Mouse (Mus musculus) embryonic fibroblast, embryonic 13.5 days (primary cell): ENCODE data around the gene Ddhd1. TPM values are rescaled to one million over a fixed set of nuclear protein-coding genes. Genes with fewer than 3 reads are reported as not detected.

Experiments
- H3K27ac ChIP-seq: 2 replicates; pipeline ENCODE4 v1.5.1; 2012; ENCODE audit warnings: low read length, control low read depth, inconsistent platforms; ENCODE audit not compliant: insufficient read depth
- H3K4me1 ChIP-seq: 2 replicates; pipeline ENCODE4 v1.6.1; 2011; ENCODE audit warnings: low read length; ENCODE audit not compliant: control insufficient read depth, insufficient read depth
- H3K4me3 ChIP-seq: 2 replicates; pipeline ENCODE4 v1.5.1; 2011; ENCODE audit warnings: mild to moderate bottlenecking, control low read depth, low read length; ENCODE audit not compliant: insufficient read depth
- CTCF ChIP-seq: IDR thresholded peaks from 2 replicates; pipeline ENCODE4 v1.5.1; 2011; ENCODE audit warnings: mild to moderate bottlenecking, control low read depth, low read length, moderate library complexity, borderline replicate concordance; ENCODE audit not compliant: insufficient read depth
- POLR2A ChIP-seq: IDR thresholded peaks from 2 replicates; pipeline ENCODE4 v1.6.1; 2011; ENCODE audit warnings: low read depth, mild to moderate bottlenecking, control low read depth, low read length, moderate library complexity
- polyA plus RNA-seq: library from polyadenylated mRNA; stranded (reverse); fragments of >200 nt; gene quantifications from 2 replicates; pipeline ENCODE4 v1.2.4, GENCODE M21; 2011; ENCODE audit warnings: low read depth; ENCODE audit not compliant: missing spikeins, insufficient read length

The Ddhd1 gene
- polyA plus RNA-seq, 1 experiment: 23.6 TPM

DNA sequence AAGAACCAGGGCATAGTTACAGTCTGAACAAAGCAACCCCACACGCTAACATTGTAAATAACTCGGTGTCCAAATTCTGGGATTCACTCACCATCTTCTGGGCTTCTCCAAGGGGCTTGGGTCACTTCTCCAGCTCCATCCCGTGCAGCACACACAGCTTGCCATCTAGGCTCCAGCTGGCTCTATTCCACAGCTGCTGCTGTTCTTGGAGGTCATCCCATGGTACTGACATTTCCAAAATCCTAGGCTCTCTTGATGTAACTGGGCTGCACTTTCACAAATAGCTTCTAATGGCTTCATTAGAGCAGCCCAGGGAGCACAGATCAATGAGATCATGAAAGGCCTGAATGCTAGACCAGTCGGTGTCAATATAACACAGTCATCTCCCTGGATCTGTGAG is 10.4 kb upstream of the Ddhd1 start:
- H3K27ac ChIP-seq: no peak overlapping the region

DNA sequence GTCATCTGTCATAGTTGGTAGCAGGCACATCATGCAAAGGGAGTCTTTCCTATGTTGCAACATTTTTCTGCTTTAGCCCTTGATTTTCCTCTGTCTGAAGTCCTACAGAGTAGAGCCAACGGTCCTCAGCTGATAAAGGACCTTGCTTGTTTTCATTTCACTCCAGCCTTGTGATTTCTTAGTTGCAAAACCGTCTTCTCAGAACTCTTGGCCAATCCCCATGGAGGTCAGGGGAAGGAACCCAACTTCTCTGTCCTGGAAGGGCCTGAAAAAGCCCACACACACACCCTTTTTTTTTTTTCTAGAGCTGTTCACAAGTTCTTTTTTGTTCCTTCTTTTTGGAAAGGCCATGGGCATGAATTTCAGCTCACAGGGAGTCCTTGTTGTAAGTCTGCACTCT is 9.3 kb upstream of the Ddhd1 start:
- Histone ChIP-seq H3K4me3 (no peak overlapping the region), H3K27ac (no peak overlapping the region), H3K4me1 (no peaks in the 10 kb centered on the region)
- TF ChIP-seq POLR2A: no peak
- TF ChIP-seq CTCF: no peak

More for the DNA sequence above, 10.4 kb upstream of the Ddhd1 start:
- Histone ChIP-seq H3K4me1 (no peaks in the 10 kb centered on the region), H3K4me3 (no peak overlapping the region)
- no peak for TF ChIP-seq CTCF
- no peak for TF ChIP-seq POLR2A

DNA sequence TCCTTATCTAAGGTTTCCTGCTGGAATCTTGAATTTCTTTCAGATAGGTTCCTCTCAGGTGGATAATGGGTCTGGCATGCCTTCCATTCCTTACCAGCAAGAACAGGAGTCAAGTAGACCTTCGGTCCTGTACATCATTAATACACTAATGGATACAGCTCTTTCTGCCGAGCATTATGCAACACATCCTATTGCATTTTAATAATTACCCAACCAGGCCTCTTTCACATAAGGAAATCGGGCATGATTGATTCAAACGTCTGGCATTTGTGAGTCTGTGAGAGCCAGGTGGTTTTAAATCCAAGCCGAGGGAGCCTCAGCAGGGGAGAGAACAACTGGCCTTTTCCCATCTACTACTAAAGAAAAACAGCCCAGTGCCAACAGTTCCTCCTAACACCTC is 3.6 kb upstream of the Ddhd1 start:
- no peak for TF ChIP-seq CTCF
- Histone ChIP-seq H3K4me3 (no peak overlapping the region), H3K27ac (no peak overlapping the region), H3K4me1 (no peaks in the 10 kb centered on the region)

DNA sequence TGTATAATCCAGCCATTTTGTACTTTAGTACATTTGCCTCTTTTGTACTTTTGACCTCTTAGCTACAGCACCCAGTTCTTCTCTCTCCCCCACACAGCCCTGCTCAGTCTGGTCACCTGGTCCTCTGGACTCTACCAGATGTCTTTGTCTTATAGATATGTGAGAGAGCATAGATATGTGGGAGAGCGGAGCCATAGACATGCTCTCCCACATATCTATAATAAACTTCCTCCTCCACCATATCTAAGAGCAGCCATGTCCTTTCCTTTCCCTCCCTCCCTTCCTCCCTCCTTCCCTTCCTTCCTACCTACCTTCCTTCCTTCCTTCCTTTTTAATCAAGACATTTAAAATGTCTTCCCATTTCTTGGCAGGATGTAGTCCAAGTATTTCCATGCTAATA is 2.4 kb upstream of the Ddhd1 start:
- Histone ChIP-seq H3K27ac (no peak overlapping the region), H3K4me3 (no peak overlapping the region), H3K4me1 (no peaks in the 10 kb centered on the region; the same call in 1 of the 2 replicates)
- TF ChIP-seq CTCF (no peak), POLR2A (no peak)

DNA sequence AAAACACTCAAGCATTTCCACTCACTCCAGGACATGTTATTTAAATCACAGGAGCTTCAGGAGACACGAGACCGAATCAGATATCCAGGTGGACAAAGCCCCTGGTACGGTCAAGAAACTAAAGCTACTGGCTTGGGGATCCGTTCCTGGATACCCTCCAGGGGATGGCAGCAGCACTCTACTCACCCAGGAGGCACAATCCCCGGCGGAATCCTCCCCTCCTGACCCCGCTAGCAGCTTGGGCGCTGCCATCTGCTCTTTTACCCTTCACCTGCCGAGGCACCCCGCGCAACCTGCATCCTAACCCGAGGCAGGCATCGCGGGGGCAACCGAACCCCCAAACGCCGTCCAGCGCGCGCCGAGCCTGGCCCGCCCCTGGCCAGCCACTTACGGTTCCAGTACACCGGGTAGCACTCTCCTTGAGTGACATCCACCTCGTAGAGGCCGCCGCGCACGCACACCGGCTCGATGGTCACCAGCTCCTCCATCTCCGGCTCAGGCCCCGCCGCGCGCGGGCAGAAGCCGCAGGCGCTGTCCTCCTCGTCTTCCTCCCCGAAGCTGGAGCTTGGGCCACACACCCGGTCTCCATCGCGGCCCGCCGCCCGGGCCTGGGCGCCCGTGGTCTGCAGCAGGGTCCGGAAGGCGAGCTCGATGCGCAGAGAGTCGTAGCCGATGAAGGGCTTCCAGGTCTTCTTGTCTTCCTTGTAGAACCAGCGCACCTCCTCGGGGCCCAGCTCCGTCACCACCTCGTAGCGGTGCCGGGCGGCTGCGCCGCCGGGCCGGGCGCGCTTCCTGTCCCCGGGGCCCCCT is 907 bp downstream of the Ddhd1 start:
- H3K27ac ChIP-seq: no peak overlapping the region
- TF ChIP-seq CTCF (no peak), POLR2A (no peak)
- H3K4me1 ChIP-seq: peaks cover 3% of the 10 kb centered on the region; the same call in 1 of the 2 replicates
- peak overlapping the region; percentile 85 for H3K4me3 ChIP-seq

DNA sequence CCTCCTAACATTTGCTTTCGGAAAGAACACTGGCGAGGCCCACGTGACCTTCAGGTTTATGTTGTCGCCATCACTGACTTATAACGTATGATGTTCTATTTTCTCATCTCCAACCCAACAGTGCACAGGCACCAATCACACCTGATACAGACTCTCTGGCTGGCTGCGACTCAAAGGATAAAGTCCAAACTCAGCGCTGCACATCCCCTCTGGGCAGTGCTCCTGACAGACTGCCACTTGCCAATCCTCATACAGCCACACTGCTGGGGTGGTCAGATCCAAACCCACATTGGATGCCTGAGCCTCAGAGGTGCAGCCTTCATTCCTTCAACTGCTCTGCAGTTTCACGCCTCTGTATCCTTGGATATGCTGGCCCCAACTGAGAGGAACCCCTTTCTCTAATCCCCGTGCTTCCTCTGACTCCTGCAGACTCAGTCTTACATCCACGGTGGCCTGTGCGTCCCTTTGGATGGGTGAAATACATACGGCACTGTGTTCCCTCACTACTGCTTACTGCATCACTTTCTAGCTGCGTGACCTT is 3.0 kb downstream of the Ddhd1 start:
- H3K4me1 ChIP-seq: peaks cover 3% of the 10 kb centered on the region; the same call in 1 of the 2 replicates
- no peak for TF ChIP-seq POLR2A
- no peak for TF ChIP-seq CTCF
- H3K4me3 ChIP-seq: no peak overlapping the region
- H3K27ac ChIP-seq: no peak overlapping the region

DNA sequence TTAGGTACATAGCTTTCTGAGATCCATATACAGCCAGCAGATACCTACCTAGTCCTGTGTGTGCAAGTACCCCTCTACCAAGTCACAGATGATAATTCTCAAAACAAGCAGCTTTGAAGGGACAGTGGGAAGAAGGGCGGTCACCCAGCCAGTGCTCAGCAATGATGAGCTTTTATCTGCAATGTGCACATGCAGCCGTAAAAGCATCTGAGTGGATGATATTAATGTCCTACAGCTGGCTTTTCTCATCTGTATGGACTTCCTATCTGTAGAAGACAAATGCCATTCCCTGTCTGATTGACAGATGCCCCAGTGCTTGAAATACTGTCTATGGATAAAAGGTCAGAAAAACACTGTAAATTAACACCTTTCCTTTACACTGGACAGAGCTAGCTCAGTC is 4.2 kb downstream of the Ddhd1 start:
- Histone ChIP-seq H3K4me3 (no peak overlapping the region), H3K4me1 (peaks cover 3% of the 10 kb centered on the region; the same call in 1 of the 2 replicates), H3K27ac (no peak overlapping the region)
- TF ChIP-seq CTCF (no peak), POLR2A (no peak)

DNA sequence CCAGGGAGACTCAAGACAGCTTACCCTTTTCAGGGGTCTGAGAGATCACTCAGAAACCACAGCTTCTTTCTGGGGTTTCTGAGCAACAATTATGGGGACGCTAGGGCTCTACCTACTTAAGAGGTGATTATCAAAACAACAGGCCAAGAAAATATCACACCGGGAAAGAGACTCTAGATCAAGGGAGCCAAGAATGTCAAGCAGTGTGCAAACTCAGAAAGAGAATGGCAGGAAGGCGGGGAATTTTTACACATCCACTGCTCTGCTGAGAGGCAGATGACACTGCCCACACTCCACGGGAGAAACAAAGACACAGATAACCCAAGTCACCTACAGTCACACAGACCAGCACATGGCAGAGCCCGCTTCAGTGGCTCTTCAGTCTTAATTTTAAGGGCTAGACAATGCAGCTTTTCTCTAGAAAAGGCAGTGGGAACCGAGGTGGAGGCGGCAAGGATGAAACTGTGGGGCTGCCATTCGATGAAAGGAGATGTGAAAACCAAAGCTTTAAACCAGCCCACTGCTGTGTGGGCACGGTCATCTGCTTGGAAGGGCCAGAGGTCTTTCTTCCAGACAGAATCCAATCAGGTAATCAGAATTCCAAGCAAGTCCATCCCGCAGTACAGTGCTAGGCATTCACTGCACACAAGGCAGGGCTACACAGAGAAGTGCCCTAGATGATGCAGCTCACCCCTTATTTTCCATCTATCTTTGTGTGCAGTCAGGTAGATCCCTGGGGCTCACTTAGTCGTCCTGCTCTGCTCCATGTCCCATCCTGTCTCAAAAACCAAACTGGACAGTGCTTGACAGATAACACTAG is 8.7 kb downstream of the Ddhd1 start:
- Histone ChIP-seq H3K27ac (no peak overlapping the region), H3K4me1 (0 out of 2 replicates have a peak, but pooled peaks cover 3% of the 10 kb centered on the region), H3K4me3 (no peak overlapping the region)
- TF ChIP-seq CTCF (no peak), POLR2A (no peak)

DNA sequence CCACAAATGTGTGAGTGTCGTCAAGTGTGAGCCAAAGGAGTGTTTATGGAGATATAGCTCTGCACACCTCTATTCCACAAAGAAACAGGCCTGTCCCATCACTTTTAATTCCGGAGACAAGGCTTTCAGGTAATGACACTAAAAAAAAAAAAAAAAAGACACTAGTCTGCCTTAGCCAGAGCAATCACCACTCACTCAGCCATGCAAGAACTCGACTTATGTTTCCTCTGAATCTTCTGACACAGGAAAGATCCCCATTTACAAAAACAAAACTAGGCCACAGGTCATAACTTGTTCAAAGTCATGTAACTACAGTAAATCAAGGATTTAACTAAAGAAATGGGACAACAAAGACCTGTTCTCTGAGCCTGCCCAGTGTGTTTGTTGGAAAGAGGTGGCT is 9.8 kb downstream of the Ddhd1 start:
- H3K4me3 ChIP-seq: no peak overlapping the region
- no peak overlapping the region for H3K27ac ChIP-seq
- TF ChIP-seq CTCF (no peak), POLR2A (no peak)
- H3K4me1 ChIP-seq: 0 out of 2 replicates have a peak, but pooled peaks cover 3% of the 10 kb centered on the region

DNA sequence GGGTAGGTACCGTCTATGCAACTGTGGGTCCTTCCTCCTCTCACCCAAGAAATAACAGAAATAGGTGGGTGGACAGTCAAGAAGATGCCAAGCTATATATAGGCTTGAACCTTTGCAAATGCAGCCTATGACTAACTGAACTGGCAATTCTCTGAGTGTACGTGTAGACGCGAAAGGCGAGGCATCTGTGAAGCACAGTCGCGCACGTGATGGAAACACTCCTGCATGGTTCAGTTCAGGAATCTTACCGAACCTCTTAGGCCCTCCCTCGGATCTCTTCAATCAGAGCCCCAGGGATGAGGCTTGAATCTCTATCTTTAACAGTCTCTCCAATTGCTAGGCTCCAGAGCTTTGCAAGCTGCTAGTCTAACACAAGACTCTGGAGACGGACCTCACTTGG is 10.3 kb downstream of the Ddhd1 start:
- no peak for TF ChIP-seq POLR2A
- no peak for TF ChIP-seq CTCF
- no peak overlapping the region for H3K27ac ChIP-seq
- no peak overlapping the region for H3K4me3 ChIP-seq
- 0 out of 2 replicates have a peak, but pooled peaks cover under 1% of the 10 kb centered on the region for H3K4me1 ChIP-seq
